Mouse (Mus musculus) neural tube, embryonic 10.5 days (tissue): Measurements from ENCODE around the gene Sprr1a.
A peak's percentile ranks its signal among the peaks of the same experiment; 100 is the strongest.
"Not testable (repeated sequence)": the region's sequence is repeated elsewhere in the genome, so short reads cannot be mapped to it uniquely, and the experiment has no call there.

Experiments used
- DNase-seq: peaks from one replicate; pipeline ENCODE4 v3.0.0-alpha.2; 2017; ENCODE audit warnings: low spot score; ENCODE audit errors: extremely low spot score

Gene Sprr1a

GRCm38 (mm10) chr3:92485863-92486262 lies at the start of gene Sprr1a:
TSS of gene Sprr1a (minus strand) at chr3:92485895.
- no peak for DNase-seq

- DNase-seq = no peak
These were observed 48.7 kb upstream of the Sprr1a start, which contains the start of gene 2310046K23Rik for GRCm38 (mm10) chr3:92534411-92534810. TSS of gene 2310046K23Rik (minus strand) at chr3:92534511.

GRCm38 (mm10) chr3:92512325-92512724 lies 26.6 kb upstream of the Sprr1a start:
- DNase-seq = no peak

GRCm38 (mm10) chr3:92510786-92511185 lies 25.1 kb upstream of the Sprr1a start:
- peak; percentile 19 for DNase-seq

GRCm38 (mm10) chr3:92508185-92508584 lies 22.5 kb upstream of the Sprr1a start:
- no peak for DNase-seq

GRCm38 (mm10) chr3:92503528-92503927 lies 17.8 kb upstream of the Sprr1a start:
- DNase-seq = no peak

GRCm38 (mm10) chr3:92500393-92500792 lies 14.7 kb upstream of the Sprr1a start, which contains the start of gene Sprr4:
TSS of gene Sprr4 (minus strand) at chr3:92500493.
- DNase-seq = no peak

GRCm38 (mm10) chr3:92490262-92490661 lies 4.6 kb upstream of the Sprr1a start:
- not testable (repeated sequence) for DNase-seq

- DNase-seq = no peak
These were observed 612 bp upstream of the Sprr1a start for GRCm38 (mm10) chr3:92486307-92486706.

GRCm38 (mm10) chr3:92481249-92481648 lies 4.4 kb downstream of the Sprr1a start:
- not testable (repeated sequence) for DNase-seq

GRCm38 (mm10) chr3:92470111-92470510 lies 15.6 kb downstream of the Sprr1a start:
- DNase-seq = no peak

GRCm38 (mm10) chr3:92467424-92467823 lies 18.3 kb downstream of the Sprr1a start:
- DNase-seq = no peak

GRCm38 (mm10) chr3:92466576-92466975 lies 19.1 kb downstream of the Sprr1a start:
- DNase-seq = no peak

GRCm38 (mm10) chr3:92458620-92459019 lies 27.1 kb downstream of the Sprr1a start, which contains the start of gene Sprr3:
TSS of gene Sprr3 (minus strand) at chr3:92458720.
- no peak for DNase-seq

- no peak for DNase-seq
These were observed 30.5 kb downstream of the Sprr1a start for GRCm38 (mm10) chr3:92455151-92455550.

- no peak for DNase-seq
These were observed 45.5 kb downstream of the Sprr1a start for GRCm38 (mm10) chr3:92440177-92440576.

- DNase-seq = no peak
These were observed 47.0 kb downstream of the Sprr1a start, which contains the start of gene Sprr1b for GRCm38 (mm10) chr3:92438689-92439088. TSS of gene Sprr1b (minus strand) at chr3:92438789.
